Mouse (Mus musculus): ENCODE measurements at regions not wholly inside any gene's neighbourhood (a gene's known extent, or its start where the extent isn't known, plus 50 kb on each side); places are given as distances from the start of the nearest gene placed in this dataset.
A peak's percentile ranks its signal among the peaks of the same experiment; 100 is the strongest.

DNA sequence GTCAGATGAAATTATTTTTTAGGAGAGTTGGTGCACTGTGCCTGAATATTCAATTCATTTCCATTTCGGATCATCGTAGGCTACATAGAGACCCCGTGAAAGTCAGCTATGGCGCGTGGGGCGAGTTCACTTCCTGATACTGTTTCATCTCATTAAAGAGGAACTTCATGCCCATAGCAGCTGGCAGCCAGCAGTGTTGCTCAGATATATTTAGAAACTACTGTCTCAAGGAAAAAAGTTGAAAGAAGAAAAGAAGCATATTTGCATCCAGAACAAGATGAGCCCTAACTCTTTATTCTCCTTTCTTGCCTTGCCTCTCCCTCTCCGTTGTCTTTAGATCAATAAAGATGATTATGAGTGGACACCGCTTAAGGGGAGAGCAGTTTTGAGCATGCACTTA, 446.1 kb upstream of the Adgrl2 start:
- peak; percentile 85 for ATAC-seq (ENCODE audit: poor library complexity, severe bottlenecking)

DNA sequence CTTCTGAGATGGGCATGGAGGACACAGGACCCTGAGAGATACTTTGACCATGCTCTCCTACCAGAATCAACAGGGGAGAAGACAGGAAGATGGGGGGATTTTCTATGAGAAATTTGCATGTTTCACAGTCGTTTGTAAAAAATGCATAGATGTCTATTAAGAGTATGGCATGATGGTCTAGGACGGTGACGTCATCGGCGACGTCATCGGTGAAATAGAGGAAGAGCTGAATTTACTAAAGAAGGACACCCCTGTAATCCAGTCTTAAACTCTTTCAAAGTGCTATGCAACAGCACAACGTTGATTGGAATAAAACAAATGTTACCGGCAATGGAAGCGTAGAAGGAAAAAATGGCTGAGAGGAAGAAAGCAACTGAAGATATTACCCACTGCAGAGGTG, 441.4 kb upstream of the Adgrl2 start:
- no peak for ATAC-seq (ENCODE audit: poor library complexity, severe bottlenecking)

DNA sequence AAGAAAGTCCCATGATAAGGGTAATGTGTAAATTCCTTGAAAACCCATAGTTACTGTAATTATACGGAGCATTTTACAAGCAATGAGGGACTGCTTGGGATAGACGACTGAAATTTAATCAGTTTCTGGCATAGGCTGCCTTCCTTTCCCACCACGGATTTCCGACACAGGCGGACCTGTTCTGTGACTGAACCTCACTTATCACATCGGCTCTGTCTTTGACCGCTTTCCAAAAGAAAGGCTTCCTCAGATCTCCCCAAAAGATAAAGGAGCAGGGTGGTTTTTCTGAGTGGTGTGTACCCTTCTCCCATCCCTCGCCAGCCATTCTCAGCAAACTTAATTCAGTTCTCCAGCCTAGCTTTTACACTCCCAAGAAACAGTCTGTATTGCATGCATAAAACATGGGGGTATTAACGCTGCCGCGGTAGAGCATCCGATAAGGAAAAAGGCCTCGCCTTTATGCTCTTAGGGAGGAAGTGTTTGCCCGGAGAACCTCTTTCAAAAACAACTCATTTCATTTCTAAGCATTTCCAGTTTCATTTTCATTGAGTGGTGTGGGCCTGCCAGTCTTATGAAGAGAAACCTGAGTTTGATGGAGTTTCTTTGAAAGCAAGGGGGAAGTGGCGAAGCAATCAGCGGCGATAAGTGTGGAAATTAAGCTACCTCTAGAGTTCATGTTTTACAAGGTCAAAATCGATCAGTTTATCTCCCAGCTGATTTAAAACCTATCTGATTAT, 435.8 kb upstream of the Adgrl2 start:
- peak; percentile 81 for ATAC-seq (ENCODE audit: poor library complexity, severe bottlenecking)

DNA sequence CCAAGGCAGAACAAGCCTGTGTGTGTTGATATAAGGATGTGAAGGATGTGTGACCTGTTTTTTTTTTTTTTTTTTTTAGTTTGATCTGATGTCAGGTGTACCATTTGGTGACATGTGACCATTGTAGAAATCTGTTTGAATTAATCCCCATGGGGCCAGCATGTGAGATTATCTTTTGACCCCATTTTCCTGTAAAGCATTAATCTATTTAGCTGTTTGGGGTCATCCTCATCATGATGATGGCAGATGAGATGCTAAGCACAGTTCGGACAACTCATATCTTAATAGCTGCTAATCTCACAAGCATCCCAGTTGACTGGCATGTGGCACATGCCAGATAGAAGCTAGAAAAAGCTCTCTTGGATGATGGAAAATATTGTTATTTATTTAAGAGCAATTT, 434.0 kb upstream of the Adgrl2 start:
- ATAC-seq (ENCODE audit: poor library complexity, severe bottlenecking), result no peak

DNA sequence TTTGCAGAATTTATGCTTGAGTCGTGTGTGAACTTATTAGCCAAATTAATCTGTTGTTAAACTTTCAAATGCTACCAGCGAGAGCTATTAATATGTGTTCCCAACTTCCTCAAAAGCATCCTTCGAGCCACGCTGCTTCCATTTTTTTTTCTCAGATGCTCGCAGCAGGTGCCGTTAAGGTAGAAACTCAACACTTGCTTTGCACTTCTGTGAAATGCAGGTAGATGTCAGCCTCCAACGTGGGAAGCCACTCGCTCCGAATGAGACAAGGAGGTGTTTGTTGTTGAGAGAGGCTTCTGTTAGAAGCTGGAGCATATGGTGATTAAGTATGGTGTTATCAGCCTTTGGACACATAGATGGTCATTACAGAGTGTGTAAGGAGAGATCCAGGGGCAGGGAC, 433.1 kb upstream of the Adgrl2 start:
- ATAC-seq (ENCODE audit: poor library complexity, severe bottlenecking), result no peak

DNA sequence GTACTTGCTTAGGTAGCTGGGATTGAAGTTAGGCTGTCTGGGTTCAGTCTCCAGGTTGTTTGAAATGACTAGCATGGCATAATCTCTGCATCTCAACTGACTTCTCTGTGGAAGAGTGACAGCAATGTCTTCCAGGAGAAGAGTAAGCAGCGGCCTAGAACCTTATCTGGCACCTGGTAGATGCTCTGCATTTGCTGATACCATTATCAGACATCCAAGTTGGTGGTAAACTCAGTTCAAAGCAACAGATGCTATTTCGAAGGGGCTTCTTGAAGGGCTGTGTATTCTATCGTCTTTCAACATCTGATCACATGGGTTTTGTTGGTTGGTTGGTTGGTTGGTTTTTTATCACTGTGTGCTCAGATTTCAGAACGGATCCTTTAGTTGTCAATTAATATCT, 424.7 kb upstream of the Adgrl2 start:
- ATAC-seq (ENCODE audit: poor library complexity, severe bottlenecking), result no peak

DNA sequence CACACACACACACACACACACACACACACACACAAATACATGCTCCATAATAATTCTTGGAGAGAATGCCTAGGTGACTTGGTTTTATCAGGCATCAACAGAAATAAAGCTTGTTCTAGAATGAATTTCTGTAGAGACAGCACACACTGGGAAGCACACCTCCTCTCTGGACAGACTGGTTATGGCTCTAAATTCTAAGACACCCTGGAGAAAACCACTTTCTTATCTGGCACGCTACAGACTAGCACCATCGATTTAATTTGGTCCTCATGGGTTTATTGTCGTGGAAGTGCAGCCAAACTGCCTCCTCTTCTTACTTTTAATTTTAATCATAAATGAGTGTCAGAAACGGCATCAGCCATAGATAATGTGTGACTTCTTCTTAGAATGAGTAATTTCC, 422.8 kb upstream of the Adgrl2 start:
- no peak for ATAC-seq (ENCODE audit: poor library complexity, severe bottlenecking)

DNA sequence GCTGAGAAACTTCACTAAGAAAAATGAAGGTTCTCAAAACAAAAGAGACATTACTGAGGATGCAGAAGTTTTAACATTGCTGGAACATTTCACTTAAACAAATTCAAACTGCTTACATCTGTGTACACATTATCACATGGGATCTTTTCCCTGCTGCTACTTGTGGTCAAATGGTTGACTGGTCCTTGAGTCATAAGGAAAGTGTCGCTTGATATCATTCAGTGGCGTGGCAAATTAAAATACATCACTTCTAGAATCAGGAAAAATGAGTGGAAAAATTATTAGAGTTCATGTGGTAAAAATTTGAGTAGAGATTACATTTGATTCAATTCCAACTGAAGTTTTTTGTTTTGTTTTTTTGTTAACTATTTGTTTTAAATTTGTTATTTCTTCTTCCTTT, 420.2 kb upstream of the Adgrl2 start:
- no peak for ATAC-seq (ENCODE audit: poor library complexity, severe bottlenecking)

DNA sequence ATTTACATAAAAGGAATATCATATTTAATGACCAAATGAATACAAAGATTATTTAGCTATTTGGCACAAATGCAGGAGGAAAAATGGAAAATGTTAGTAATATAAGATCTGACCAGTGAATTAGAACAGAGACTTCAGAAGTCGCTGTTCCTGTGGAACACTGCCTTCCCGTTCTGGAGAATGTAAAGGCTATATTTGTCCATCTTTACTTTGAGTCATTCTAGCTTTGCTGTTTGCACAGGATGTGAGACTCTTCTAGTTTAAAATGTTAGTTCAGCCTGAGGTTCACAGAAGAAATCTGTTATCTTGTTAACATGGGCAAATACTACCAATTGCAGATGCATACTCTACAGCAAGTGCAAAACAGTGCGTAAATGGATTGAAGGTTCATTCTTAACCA, 418.5 kb upstream of the Adgrl2 start:
- no peak for ATAC-seq (ENCODE audit: poor library complexity, severe bottlenecking)

DNA sequence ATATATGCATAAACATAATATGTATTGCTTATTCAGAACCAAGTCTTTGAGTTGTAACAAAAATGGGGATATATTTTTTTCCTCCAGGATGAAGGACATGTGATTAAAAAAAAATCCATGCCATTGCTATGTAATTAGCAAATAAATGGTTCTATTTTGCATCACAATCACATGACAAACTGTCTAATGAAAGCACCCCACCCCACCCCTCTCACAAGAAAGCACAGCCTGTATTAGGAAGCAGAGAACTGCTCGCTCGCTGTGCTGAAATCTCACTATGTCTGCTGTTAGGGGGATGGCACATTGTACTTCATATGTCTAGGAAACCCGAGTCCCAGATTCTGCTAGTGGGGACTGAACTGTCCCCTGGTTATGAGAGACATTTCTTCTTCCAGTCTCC, 415.5 kb upstream of the Adgrl2 start:
- ATAC-seq (ENCODE audit: poor library complexity, severe bottlenecking), result no peak

DNA sequence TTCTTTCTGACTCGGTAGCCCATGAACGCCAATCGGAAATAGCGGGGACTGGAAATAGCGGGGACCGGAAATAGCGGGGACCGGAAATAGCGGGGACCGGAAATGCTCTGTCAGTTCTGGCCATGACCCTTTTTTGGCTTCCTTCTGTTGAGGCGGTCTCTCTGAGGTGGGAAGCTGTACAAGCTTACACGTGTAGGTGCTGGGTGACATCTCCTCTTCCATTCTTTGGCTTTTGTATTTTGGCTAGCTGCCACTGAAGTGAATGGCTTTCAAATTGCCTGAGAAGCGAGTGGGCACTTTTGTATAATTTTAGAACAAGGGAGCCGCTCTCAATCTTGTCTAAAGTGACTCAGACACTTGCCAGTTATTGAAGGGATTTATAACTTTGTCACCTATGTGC, 414.3 kb upstream of the Adgrl2 start:
- ATAC-seq (ENCODE audit: poor library complexity, severe bottlenecking), result no peak

DNA sequence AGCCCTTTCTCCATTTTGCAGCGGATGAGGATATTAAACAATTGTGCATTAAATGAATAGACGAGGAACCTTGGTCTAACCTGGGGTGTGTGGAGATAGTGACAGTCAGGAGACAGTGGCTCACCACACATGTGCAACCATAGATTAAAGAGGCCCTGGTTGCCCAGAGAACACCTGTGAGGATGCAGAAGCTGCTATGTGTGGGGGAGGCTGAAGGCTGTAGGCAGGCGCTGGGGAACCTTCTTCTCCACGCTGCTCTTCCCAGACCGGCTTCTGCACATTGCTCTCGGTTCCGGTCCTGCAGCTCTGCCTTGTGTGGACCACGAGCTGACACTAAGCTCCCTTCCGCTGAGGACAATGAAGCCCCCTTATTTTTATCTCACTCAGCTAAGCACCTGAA, 412.1 kb upstream of the Adgrl2 start:
- ATAC-seq (ENCODE audit: poor library complexity, severe bottlenecking), result no peak

DNA sequence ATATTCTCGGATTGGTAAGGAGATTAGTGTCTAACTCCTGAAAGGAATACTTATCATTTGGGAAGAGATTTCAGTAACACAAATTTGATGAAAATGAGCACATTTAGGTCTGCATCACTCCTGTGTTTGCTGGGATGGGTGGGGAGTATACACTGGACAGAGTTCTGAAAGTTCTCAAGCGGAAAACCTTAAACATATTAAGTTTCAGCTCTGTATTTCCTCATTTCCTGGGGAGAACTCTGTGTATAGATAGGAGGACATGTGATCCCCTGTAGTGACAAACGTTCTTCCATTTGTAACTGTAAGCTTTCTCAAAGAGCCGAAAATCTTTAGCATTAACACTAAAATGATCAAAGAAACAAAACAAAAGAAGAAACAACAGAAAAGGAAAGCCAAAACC, 404.7 kb upstream of the Adgrl2 start:
- peak; percentile 38; the same call in 1 of the 2 replicates for ATAC-seq (ENCODE audit: poor library complexity, severe bottlenecking)

DNA sequence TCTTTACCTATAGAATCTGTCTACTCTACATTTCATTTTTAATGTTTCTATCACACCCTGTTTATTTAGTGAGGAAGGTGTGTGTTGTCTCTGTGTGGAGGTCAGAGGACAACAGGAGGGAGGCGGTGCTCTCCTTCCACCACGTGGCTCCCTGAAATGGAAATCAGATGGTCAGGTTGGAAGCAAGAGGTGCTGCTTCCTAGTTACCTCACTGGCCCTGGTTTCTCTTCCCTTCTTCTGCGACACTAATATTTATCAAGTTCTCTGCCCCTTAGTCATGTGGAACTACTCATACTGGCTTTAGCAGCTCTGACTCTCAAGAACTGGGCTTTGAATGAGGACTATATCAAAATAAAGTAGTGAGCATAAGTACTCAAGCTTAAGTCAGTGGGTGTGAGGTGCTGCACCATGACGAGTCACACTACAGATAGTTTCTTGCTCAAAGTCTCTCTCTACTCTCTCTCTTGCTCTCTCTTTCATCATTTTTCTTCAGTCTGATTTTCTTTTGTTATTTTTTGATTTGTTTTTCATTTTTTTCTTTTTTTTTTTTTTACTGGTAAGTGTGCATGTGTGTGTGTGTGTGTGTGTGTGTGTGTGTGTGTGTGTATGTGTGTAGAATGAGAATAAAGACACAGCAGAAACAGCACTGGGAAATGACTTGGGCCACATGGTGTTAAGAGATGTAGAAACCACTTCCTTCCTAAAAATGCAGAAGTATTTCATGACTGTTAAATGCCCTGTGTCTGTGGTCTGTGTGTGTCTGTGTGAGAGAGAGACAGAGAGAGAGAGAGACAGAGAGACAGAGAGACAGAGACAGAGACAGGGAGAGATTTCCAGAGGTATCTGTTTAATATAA, 403.2 kb upstream of the Adgrl2 start:
- ATAC-seq (ENCODE audit: poor library complexity, severe bottlenecking), result peak; percentile 81

DNA sequence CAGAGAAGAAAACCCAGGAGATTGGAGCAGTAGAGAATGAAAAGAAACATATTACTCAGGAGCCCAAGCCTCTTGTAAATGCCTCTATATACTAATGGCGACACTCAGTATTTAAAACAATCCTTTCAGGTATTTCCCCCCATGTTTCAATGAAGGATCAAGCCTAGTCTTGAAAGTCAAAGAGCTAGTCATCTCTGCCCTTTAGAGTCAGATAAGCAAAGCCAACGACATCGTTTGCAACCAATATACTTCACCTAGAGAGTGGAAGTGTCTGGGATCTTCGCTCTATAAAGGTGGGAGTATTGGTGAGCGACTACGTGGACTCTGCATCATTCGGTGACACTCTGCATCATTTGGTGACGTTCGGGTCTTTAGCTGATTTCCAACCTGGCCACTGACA, 401.8 kb upstream of the Adgrl2 start:
- no peak for ATAC-seq (ENCODE audit: poor library complexity, severe bottlenecking)

DNA sequence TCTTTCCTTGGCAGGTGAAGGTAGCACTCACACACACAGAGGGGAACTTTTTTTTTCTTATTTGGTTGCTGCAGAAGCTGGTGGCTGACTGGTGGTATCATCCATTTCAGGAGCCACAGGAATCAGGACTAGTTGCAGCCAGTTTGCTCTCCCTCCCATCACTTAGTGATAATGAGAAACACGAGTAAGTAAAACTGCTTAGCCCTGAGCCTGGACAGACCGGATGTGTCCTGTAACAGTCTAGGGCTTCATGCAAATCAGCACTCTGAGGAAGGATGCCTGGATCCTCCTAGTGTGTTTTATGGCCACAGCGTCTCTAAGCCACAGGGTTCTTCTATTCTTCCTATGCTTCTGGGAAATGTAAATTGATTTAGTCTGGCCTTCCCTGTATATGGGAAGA, 397.2 kb upstream of the Adgrl2 start:
- ATAC-seq (ENCODE audit: poor library complexity, severe bottlenecking), result 0 out of 2 replicates have a peak, but pooled peaks have one; percentile 34

DNA sequence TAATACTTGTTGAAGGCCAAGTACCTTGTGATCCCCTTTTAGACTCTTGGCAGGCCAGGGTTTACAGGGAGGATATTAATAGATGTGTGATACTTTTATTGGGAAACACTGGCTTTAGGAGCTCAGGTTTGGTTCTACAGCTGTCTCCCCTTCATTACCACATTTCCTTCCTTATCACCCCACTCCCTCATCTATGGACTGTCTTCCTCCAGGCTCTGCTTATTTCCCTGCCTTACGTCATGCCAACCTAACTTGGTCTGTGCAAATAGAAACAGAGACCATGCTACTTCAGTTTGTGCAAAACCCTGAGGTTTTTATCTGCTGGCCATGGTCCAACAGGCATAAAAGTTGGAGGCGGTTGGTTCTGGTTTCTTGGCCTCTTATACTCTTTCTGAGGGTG, 395.7 kb upstream of the Adgrl2 start:
- ATAC-seq (ENCODE audit: poor library complexity, severe bottlenecking), result no peak

DNA sequence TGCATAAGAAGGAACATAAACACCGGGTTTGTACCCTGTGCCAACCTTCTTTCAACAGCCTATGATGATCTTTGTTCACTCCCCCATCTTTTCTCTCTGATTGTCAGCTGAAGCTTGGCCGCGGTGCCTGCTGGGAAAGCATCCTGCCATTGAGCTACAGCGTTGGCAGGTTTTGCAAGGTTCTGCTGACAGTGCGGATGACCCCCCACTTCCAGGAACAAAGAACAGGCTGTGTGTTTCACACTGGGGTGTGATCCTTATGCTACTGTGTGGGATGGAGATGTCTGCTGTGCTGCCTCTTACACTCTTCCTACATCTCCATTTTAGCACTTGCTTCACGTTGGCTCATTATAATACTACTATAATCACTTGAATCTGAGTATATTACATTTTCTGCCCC, 395.0 kb upstream of the Adgrl2 start:
- ATAC-seq (ENCODE audit: poor library complexity, severe bottlenecking), result no peak

DNA sequence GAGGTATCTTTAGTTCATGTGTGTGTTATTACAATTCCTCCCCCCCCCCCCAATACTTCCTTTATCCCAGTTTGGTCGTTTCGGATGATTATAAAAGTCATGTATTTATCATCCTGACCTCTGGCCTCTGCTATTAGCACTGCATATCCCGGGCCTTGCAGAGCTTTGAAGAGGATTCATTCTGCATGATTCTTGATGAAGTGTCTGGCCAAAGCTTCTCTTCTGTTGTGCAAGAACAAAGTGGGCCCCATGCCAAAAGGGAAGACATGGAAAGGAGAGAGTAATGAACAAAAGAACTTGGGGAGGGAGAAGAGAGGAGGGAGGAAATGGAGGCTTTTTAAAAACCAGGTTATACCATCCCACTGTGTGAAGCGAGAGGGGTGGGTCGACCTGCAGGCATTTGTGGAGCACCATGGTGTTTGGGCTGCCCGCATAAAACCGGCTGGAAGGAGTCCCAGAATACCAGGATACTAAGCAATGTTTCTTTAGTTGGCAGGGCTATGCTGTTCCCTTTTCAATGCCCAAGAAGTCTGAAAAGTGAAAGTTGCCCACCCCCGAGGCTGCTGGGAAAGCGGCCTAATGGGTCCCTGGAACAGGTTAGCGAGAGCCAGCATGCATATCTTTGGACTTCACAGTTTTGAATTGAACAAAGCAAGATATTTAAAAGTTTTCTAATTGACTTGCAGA, 391.3 kb upstream of the Adgrl2 start:
- ATAC-seq (ENCODE audit: poor library complexity, severe bottlenecking), result no peak

DNA sequence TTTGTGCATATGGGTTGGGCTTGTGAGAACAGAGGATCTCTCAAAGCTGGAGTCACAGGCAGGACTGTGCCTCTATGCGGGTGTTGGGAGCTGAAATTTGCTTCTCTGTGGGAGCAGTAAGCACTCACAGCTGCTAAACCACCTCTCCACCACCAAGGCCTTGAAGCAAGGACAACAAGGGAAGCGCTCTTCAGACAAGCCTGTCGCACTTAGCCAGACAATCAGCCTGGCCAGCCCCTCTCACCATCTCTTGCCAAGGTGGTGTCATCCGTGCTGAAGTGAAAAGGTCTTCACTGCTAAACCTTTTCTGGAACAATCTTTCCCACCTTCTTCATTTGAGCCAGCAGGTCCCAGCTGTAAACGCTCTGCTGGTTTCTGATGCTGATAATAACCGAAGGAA, 390.7 kb upstream of the Adgrl2 start:
- no peak for ATAC-seq (ENCODE audit: poor library complexity, severe bottlenecking)

DNA sequence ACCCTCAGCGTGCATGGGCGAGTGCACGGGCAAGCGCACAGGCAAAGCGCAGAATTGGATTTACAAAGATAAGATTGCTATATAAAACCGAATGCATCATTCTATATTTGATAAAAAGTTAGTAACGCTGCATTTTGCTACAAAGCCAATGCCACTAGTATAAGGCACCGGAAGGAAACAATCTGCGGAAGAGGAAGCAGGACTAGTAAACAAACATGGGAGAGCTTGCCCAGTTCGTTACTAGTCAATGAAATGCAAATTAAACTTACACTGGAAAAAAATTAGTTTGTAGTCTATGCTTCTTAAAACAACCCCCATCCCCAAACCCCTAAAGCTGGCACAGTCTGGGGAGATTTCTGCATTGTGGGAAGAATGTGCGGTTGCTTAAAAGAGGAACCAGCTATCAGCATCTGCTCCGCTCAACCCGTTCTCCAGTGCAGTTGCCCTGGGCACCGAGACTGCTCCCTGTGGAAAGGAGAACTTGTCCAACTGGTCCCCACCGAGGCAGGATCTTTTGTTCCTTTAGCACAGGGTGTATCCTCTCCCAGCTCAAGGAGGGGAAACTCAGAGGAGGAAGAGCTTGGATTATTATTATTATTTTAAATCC, 389.6 kb upstream of the Adgrl2 start:
- peak; percentile 97 for ATAC-seq (ENCODE audit: poor library complexity, severe bottlenecking)

All from megakaryocyte, adult 5-6 weeks (primary cell).